Mouse (Mus musculus) testis, adult 2 months (tissue): ENCODE measurements around the gene Loxl1.

Source experiments
- CTCF ChIP-seq: fragments of 200-500 bp; IDR thresholded peaks from 2 replicates; pipeline ENCODE4 v1.5.1; 2012; ENCODE audit warnings: low read depth, mild to moderate bottlenecking, inconsistent platforms, low read length, moderate library complexity; ENCODE audit not compliant: control insufficient read depth, insufficient read depth, insufficient replicate concordance
- POLR2A ChIP-seq: fragments of 200-500 bp; IDR thresholded peaks from 2 replicates; pipeline ENCODE4 v1.6.1; 2012; ENCODE audit warnings: low read depth, mild to moderate bottlenecking, inconsistent platforms, low read length, moderate library complexity; ENCODE audit not compliant: control insufficient read depth

DNA sequence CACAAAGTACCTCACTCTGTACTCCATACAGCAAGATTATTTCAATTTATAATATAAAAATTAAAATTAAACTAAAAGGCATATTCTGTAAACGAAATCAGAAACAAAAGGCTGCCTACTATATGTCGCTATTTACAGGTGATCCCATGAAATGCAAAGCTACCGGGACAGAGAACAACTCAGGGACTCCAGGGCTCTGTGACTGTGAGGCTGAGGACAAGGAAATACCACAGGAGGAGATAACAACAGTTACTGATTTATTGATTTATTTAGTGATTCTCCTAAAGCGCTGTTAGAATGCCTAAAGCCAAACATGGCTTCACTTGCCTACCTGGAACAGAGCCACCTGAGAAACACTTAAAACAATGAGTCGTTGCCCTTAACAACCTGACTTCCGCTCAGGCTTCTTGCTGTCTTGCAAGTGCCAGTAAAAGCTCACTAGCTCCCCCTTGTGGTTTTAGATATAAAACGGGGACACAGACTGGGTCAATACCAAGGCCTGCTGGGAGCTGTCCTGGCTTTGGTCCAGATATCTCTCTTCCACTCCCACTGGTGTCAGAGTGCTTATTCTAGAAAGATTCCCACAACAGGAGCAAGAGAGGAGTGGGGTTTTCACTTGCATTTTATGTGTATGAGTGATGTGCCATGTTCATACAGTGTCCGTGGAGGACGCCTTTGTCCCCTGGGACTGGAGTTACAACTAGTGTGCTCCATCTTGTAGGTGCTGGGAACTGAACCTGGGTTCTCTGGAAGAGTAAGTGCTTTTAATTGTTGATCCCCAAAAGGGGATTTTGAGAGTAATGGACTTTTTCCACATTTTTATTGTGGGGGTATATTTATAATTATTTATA, 32.5 kb downstream of the Loxl1 start:
- peak; percentile 32; the same call in 1 of the 2 replicates for TF ChIP-seq CTCF
- no peak for TF ChIP-seq POLR2A
